Mouse (Mus musculus) midbrain, embryonic 10.5 days (tissue): ENCODE data around the gene Ola1. TPM values are rescaled to one million over a fixed set of nuclear protein-coding genes. Genes with fewer than 3 reads are reported as not detected.

Source experiments
- DNase-seq: peaks from one replicate; pipeline ENCODE4 v3.0.0-alpha.2; 2017; ENCODE audit warnings: low spot score
- H3K27ac ChIP-seq: fragments of 300-500 bp; sonication (generic); replicated peaks from 2 replicates; pipeline ENCODE4 v1.5.1; 2016; ENCODE audit warnings: mild to moderate bottlenecking
- H3K27me3 ChIP-seq: fragments of 300-500 bp; sonication (generic); 2 replicates; pipeline ENCODE4 v1.6.1; 2016; ENCODE audit warnings: low read depth, mild to moderate bottlenecking; ENCODE audit not compliant: poor library complexity, severe bottlenecking
- H3K36me3 ChIP-seq: fragments of 300-500 bp; sonication (generic); 2 replicates; pipeline ENCODE4 v1.6.1; 2016; ENCODE audit warnings: mild to moderate bottlenecking, moderate library complexity
- H3K4me1 ChIP-seq: fragments of 300-500 bp; sonication (generic); 2 replicates; pipeline ENCODE4 v1.6.1; 2016
- H3K4me3 ChIP-seq: fragments of 300-500 bp; sonication (generic); 2 replicates; pipeline ENCODE4 v1.5.1; 2016; ENCODE audit warnings: mild to moderate bottlenecking, moderate library complexity
- H3K9me3 ChIP-seq: fragments of 300-500 bp; sonication (generic); replicated peaks from 2 replicates; pipeline ENCODE4 v1.6.1; 2016; ENCODE audit warnings: mild to moderate bottlenecking
- WGBS: fragments of 180-500 bp; shearing (Covaris S2); methylation state at CpG from one replicate; pipeline ENCODE4 v1.1.7; 2016; 5-methylcytosine and 5-hydroxymethylcytosine counted together
- polyA plus RNA-seq: library from polyadenylated mRNA; unstranded; fragments of >200 nt; fragmentation: Nextera tagmentation; extraction: Ambion mirVana; gene quantifications from 2 replicates; pipeline ENCODE4 v1.2.1, GENCODE M21; 2016

Gene Ola1
- polyA plus RNA-seq, 1 experiment from 2014 or later = 103 TPM

DNA sequence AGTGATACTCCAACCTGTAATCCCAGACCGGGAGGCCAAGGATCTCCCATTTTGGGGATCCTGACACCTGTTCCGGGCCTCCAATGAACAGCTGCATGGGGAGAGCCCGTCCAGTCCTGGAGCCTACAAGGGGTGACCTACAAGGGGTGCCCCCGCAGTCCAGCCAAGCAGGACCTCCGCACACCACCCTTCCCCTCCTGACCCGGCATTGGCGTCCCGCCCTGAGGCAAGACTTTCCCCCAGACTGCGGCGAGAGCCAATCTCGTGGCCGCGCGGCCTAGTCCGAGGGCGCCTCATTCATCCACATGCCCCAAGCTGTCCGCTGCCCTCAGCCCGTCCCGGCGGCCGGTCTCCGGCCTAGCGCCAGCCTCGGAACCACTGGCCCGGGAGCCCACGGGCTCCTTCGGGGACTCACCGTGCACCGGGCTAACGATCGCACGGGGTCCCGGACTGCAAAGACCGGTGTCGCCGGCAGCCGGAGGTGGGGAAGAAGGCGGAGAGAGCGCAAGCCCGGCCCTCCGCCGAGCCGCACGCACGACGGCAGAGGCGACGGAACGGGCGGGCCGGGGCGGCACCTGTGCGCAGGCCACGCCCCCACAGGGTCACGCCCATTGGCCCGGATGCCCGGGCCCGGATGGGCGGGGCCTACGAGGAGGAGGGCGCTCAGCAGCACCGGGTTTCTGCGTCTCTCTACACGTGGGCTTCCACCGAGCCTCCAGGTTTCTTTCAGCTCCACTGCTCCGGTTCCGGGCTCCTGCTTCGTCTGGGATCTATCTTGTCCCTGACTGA is 4.7 kb downstream of the Ola1 start:
- peaks cover 24% of the 10 kb centered on the region for H3K4me1 ChIP-seq
- no peaks in the 10 kb centered on the region for H3K9me3 ChIP-seq
- H3K27me3 ChIP-seq = no peaks in the 10 kb centered on the region
- WGBS = under 1% methylated on average over 68 of the region's 68 CpGs
- H3K4me3 ChIP-seq = peak overlapping the region; percentile 69
- peak; percentile 91 for DNase-seq
- H3K36me3 ChIP-seq = peaks cover 31% of the 10 kb centered on the region
- H3K27ac ChIP-seq = peak overlapping the region; percentile 83

DNA sequence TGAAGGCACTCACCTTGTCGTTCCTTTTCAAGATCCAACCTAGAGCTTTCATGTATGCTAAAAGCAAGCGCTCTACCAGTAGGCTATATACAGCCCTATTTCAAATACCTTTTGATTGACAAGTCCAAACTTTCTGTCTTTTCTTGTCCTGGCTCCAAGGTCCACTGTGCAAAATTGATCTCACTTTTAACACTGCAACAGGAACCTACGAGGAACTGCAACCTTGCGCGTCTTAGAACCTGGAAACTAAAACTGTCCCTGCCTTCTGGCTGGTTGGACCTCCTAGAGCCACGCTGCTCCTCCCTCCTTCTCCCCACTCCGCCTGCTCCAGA is 5.2 kb downstream of the Ola1 start:
- Histone ChIP-seq H3K27me3 (no peaks in the 10 kb centered on the region), H3K36me3 (peaks cover 35% of the 10 kb centered on the region), H3K4me1 (peaks cover 24% of the 10 kb centered on the region), H3K27ac (peak overlapping the region; percentile 83), H3K9me3 (no peaks in the 10 kb centered on the region), H3K4me3 (peak overlapping the region; percentile 69)
- 19% methylated on average over 7 of the region's 7 CpGs for WGBS
- no peak for DNase-seq

DNA sequence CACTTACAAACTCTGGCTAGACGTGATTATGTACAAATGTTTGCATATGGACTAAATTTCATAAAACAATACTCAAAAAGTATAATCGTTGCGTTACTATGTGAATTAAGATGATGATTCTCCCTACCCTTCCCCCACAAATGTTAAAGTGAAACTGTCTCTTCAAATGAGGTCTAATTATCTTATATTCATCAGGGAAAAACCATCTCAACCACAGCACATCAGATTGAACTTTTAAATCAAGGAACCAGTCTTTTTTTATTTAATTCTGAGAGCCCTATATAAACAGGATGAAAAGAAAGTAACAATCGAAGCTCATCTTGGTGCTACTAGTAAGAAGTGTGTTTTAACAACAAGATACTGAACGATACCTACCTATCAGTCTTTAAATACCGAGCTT is 14.4 kb downstream of the Ola1 start:
- Histone ChIP-seq H3K27me3 (no peaks in the 10 kb centered on the region), H3K36me3 (peaks cover 47% of the 10 kb centered on the region), H3K27ac (no peak overlapping the region), H3K9me3 (no peaks in the 10 kb centered on the region), H3K4me3 (no peak overlapping the region), H3K4me1 (no peaks in the 10 kb centered on the region)
- no peak for DNase-seq
- 94% methylated on average over 6 of the region's 6 CpGs for WGBS

DNA sequence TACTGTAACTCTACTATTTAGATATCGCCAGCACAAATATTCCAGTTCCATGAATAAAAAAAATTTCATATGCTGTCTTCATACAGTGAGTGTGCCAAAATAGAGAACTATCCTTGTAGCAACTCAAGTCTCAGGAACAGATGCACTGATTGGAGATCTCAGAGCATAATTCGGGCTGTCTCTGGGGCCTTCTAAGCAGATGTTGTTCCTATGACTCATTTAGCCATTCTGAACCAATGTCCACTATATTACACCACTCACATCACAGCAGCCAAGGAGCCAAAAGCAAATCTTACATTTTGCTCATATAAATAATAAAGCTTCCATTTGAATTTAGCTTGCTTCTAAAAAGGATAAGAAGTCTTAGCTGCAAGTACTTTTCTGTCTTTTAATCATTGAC is 30.2 kb downstream of the Ola1 start:
- Histone ChIP-seq H3K36me3 (no peaks in the 10 kb centered on the region), H3K4me3 (no peak overlapping the region), H3K27me3 (no peaks in the 10 kb centered on the region), H3K9me3 (no peaks in the 10 kb centered on the region), H3K4me1 (no peaks in the 10 kb centered on the region), H3K27ac (no peak overlapping the region)
- DNase-seq = no peak
- WGBS = 97% methylated on average over 2 of the region's 2 CpGs

DNA sequence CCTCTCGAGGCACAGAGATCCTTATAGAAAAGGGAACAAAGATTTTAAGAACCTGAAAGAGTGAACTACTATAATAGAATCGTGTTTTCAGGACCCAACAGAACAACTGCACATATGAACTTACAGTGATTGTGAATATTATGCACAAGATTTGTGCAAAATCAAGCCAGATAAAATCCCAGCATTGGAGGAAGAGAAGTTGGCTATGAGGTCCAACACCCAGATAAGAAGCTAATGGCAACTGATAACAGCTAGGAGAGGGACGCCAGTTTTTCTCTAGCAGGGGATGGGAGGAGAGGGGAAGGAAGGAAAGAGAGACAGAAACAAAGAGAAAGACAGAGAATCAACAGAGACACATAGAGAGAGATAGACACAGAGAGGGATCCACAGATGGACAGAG is 33.5 kb downstream of the Ola1 start:
- DNase-seq = no peak
- H3K9me3 ChIP-seq = no peaks in the 10 kb centered on the region
- H3K4me3 ChIP-seq = no peak overlapping the region
- no peaks in the 10 kb centered on the region for H3K36me3 ChIP-seq
- H3K27me3 ChIP-seq = no peaks in the 10 kb centered on the region
- WGBS = 85% methylated on average over 3 of the region's 3 CpGs
- H3K27ac ChIP-seq = no peak overlapping the region
- H3K4me1 ChIP-seq = no peaks in the 10 kb centered on the region

DNA sequence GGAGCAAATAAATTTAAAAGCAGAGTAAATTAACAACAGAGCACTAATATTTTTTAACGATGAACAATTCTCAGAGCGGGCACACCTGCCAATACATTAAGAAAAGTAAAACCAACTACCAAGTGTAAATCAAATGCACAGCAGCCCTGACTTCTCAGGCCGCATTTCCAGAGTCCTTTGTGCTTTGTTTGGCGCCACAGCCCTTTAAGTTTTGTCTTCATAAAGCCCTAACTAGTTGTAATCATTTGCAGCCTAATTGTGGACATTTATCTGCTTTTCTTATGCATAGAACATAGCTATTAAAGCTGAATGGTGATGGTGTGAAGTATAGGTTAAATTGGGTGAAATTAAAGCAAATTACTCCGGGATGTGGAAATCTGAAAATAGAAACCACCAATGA is 49.2 kb downstream of the Ola1 start:
- H3K27me3 ChIP-seq = no peaks in the 10 kb centered on the region
- WGBS = 87% methylated on average over 5 of the region's 5 CpGs
- H3K9me3 ChIP-seq = no peaks in the 10 kb centered on the region
- no peak overlapping the region for H3K27ac ChIP-seq
- H3K36me3 ChIP-seq = no peaks in the 10 kb centered on the region
- no peak for DNase-seq
- no peak overlapping the region for H3K4me3 ChIP-seq
- H3K4me1 ChIP-seq = peaks cover 6% of the 10 kb centered on the region

DNA sequence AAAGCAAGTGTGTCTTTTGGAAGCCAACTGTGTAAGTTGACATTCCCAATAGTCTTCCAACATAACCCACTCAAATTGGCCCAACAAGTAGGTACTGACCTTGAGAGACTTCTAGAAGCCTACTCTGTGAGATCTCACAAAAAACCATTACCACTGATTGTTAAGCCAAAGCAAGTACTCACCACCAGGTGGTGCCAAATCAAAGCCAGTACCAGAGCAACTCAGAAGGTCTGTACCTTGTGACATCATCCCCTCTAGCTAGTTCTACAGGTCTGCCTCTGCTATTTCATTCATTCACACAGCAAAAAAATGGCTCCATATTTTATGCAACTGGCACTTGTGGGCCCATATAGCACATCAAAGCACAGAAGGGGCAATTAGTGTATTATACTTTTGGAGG is 51.6 kb downstream of the Ola1 start:
- H3K36me3 ChIP-seq = 0 out of 2 replicates have a peak, but pooled peaks cover 3% of the 10 kb centered on the region
- H3K27ac ChIP-seq = no peak overlapping the region
- peaks cover 6% of the 10 kb centered on the region for H3K4me1 ChIP-seq
- H3K9me3 ChIP-seq = no peaks in the 10 kb centered on the region
- no peaks in the 10 kb centered on the region for H3K27me3 ChIP-seq
- H3K4me3 ChIP-seq = no peak overlapping the region
- DNase-seq = peak; percentile 42

DNA sequence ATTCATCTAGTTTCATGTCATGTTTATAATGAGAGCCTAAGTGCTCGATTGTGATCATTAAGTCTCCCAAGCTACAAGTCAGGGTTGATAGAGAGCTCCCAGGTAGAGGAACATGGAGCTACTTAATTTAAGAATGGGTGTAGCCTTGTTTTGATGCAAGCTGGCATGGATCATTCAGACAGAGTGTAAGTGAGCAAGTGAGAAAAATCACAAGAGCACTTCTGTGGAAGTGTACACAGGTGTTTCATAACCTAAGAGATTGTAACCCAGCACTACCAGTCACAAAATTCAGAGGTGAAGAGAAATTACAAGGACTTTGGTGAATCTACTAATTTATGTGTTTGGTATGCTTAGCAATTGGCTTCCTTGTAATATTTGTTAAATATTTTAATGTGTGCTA is 54.1 kb downstream of the Ola1 start:
- WGBS = 83% methylated on average over 1 of the region's 1 CpGs
- no peak overlapping the region for H3K27ac ChIP-seq
- H3K4me3 ChIP-seq = no peak overlapping the region
- 0 out of 2 replicates have a peak, but pooled peaks cover 3% of the 10 kb centered on the region for H3K36me3 ChIP-seq
- H3K9me3 ChIP-seq = no peaks in the 10 kb centered on the region
- DNase-seq = no peak
- no peaks in the 10 kb centered on the region for H3K27me3 ChIP-seq
- peaks cover 3% of the 10 kb centered on the region for H3K4me1 ChIP-seq

DNA sequence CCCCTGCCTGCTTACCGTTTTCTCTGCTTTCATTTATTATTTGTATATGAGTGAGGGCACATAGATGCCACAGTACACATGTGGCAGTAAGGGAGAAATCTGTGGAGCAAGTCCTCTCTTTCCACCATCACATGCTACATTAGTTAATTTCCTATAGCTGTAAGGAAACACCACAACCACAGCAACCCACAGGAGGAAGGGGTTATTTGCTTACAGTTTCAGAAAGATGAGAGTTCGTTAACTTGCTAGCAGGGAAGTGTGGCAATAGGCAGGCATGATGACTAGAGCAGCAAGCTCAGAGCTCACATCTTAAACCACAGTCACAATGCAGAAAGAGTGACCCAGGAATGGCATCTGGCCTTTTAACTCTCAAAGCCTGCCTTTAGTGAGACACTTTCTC is 58.0 kb downstream of the Ola1 start:
- no peak for DNase-seq
- Histone ChIP-seq H3K27me3 (no peaks in the 10 kb centered on the region), H3K4me3 (no peak overlapping the region), H3K27ac (no peak overlapping the region), H3K4me1 (peaks cover 10% of the 10 kb centered on the region), H3K36me3 (peaks cover 13% of the 10 kb centered on the region), H3K9me3 (no peaks in the 10 kb centered on the region)
- 80% methylated on average over 2 of the region's 2 CpGs for WGBS

DNA sequence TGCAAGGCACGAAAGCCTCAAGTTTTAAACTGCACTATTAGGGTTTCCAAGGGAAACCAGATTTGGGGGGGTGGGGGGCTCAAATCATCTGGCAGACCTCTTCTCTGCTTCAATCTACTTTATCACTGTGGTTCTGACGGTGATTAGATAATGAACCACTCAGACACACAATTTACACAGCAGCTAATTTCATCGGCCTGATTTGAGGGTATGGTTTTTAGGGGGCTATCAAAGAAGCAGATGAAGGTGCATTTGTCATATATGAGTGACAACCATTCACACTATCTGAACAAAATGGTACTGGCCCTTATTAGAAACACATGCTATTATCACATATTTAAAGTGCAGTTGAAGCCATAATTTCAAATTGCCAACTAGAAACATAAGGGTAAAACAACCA is 61.5 kb downstream of the Ola1 start:
- Histone ChIP-seq H3K27ac (no peak overlapping the region), H3K36me3 (peaks cover 38% of the 10 kb centered on the region), H3K4me3 (no peak overlapping the region), H3K9me3 (no peaks in the 10 kb centered on the region), H3K27me3 (no peaks in the 10 kb centered on the region), H3K4me1 (peaks cover 10% of the 10 kb centered on the region)
- DNase-seq = no peak
- 93% methylated on average over 3 of the region's 3 CpGs for WGBS

DNA sequence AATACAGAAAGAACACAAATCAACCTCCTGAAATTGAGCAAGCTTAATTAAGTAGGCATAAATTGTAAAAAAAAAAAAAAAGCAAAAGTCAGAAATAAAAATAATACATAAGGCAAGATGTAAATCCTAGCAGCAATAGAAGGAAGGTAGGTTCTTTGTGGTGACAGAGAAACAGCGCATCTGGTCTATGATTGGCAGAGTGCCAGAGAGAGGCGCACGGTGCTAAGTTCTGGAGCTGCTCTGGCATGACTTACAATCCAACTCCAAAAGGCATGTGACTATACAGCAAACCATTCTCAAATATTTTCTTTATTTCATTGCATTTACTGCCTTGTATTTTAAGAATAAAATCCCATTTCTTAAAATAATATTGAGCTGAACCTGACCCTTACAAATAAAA is 68.2 kb downstream of the Ola1 start:
- no peak overlapping the region for H3K4me3 ChIP-seq
- H3K4me1 ChIP-seq = peaks cover 11% of the 10 kb centered on the region
- H3K27me3 ChIP-seq = no peaks in the 10 kb centered on the region
- no peak overlapping the region for H3K27ac ChIP-seq
- 98% methylated on average over 3 of the region's 3 CpGs for WGBS
- no peak for DNase-seq
- H3K9me3 ChIP-seq = no peaks in the 10 kb centered on the region
- H3K36me3 ChIP-seq = peaks cover 29% of the 10 kb centered on the region

DNA sequence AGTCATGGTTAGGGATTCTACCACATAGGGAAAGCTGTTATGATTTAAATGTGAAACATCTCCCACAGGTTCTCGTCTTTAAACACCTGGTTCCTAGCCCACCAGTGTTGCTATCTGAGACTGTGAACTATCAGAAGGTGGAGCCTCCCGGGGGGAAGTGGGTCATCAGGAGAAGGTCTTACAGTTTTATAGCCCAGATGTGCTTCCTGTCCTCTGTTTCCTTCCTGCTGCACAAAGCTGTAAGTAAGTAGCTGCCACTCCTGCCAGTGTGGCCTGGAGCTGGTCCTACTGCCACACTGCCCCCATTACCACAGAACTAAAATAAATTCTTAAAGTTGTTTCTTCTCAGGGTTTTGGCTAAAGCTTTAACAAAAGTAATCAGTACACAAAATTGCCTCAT is 72.6 kb downstream of the Ola1 start:
- Histone ChIP-seq H3K9me3 (no peaks in the 10 kb centered on the region), H3K36me3 (peaks cover under 1% of the 10 kb centered on the region; the same call in 1 of the 2 replicates), H3K27ac (no peak overlapping the region), H3K4me1 (peaks cover 46% of the 10 kb centered on the region), H3K27me3 (peaks cover 5% of the 10 kb centered on the region; the same call in 1 of the 2 replicates), H3K4me3 (no peak overlapping the region)
- no peak for DNase-seq
- 83% methylated on average over 2 of the region's 2 CpGs for WGBS

DNA sequence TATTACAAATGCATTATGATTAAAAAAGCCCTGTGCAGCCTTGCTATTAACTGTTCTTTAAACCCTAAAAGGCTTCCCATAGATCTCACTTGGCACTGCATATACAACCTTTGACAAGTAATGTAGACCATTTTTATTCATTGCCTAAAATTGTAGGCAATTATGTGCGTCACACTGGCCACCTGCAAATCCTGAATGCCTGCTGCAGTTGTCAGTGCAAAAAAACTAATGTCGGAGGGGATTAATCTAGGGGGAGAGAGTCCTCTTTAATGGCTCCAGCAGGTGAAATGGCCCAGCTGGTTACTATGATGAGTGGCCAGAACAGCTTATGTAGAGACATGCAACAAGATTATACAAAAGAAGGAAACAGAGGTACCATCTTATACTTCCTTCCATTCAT is 75.0 kb downstream of the Ola1 start:
- H3K27me3 ChIP-seq = peaks cover 7% of the 10 kb centered on the region; the same call in 1 of the 2 replicates
- H3K9me3 ChIP-seq = no peaks in the 10 kb centered on the region
- 30% methylated on average over 2 of the region's 2 CpGs for WGBS
- H3K36me3 ChIP-seq = peaks cover 2% of the 10 kb centered on the region; the same call in 1 of the 2 replicates
- no peak for DNase-seq
- H3K27ac ChIP-seq = no peak overlapping the region
- H3K4me1 ChIP-seq = peaks cover 46% of the 10 kb centered on the region
- H3K4me3 ChIP-seq = no peak overlapping the region
